Mouse (Mus musculus) neutrophil, adult 5-6 weeks (primary cell): ENCODE results near the gene Ggt7. TPM values are rescaled to one million over a fixed set of nuclear protein-coding genes. Genes with fewer than 3 reads are reported as not detected.

Experiments used
- total RNA-seq: library from RNA; stranded (forward); fragments of 200-1000 nt; gene quantifications from 2 replicates; pipeline ENCODE4 v1.2.3, GENCODE M21; 2017

Gene Ggt7
- total RNA-seq, 1 experiment from 2014 or later = not detected

Other genes with a start within 250 kb of the Ggt7 start
- gene Map1lc3a, start 241.9 kb downstream of the Ggt7 start, total RNA-seq = 5.2 and 8.1 TPM in 2 replicates
- gene Pigu, start 160.8 kb downstream of the Ggt7 start, total RNA-seq = 19.2 and 20.4 TPM in 2 replicates
- 33.0 and 36.5 TPM in 2 replicates for gene Trp53inp2, start 137.2 kb downstream of the Ggt7 start, total RNA-seq
- gene Ncoa6, start 44.3 kb downstream of the Ggt7 start, total RNA-seq = 28.5 and 33.2 TPM in 2 replicates
- gene Acss2, start 289 bp downstream of the Ggt7 start, total RNA-seq = 24.4 and 25.8 TPM in 2 replicates
- gene Gss, start 74.6 kb upstream of the Ggt7 start, total RNA-seq = 10.9 and 13.5 TPM in 2 replicates
- not detected in 2 replicates for gene Myh7b, start 93.0 kb upstream of the Ggt7 start, total RNA-seq
- gene Trpc4ap, start 174.1 kb upstream of the Ggt7 start, total RNA-seq = 163 and 181 TPM in 2 replicates
- 32.8 and 38.7 TPM in 2 replicates for gene Edem2, start 211.2 kb upstream of the Ggt7 start, total RNA-seq
- not detected in 2 replicates for gene Gm17581, start 217.6 kb upstream of the Ggt7 start, total RNA-seq
- not detected in 2 replicates for gene Procr, start 232.9 kb upstream of the Ggt7 start, total RNA-seq